Mouse (Mus musculus) neural tube, embryonic 10.5 days (tissue): ENCODE measurements around the gene B630019K06Rik.
"Not testable (repeated sequence)": the region's sequence is repeated elsewhere in the genome, so short reads cannot be mapped to it uniquely, and the experiment has no call there.

Experiments
- DNase-seq: peaks from one replicate; pipeline ENCODE4 v3.0.0-alpha.2; 2017; ENCODE audit warnings: low spot score; ENCODE audit errors: extremely low spot score

The B630019K06Rik gene

DNA sequence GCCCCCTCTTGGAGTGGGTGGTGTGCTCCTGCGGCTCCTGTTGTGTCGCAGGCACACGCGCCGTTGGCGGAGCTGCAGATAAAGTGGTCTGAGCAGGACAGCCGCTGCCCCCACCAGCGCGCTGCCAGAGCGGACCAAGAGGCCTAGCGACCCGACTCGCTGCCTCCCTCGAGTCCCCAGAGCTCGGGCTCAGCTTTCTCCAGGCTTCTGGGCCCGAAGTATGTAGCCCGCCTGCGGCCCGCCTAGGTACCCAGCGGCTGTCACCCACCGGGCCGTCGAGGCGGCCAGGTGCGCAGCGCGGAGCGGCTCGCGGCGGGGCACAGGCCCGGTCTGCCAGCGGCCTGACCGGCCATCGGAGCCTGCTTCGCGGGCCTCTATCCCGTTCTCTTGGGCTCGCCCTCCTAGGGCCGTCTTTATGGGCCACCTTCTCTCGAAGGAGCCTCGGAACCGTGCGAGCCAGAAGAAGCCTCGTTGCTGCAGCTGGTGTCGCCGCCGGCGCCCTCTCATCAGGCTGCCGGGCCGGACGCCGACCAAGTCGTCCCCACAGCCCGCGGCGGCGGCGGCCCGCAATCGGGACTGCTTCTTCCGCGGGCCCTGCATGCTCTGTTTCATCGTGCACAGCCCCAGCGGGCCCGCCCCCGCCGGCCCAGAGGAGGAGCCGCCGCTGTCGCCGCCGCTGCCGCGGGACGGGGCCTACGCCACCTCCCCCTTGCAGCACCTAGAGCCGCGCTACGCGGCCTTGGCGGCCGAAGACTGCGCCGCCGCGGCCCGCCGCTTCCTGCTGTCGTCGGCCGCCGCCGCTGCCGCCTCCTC, at the start of gene B630019K06Rik:
Gene B630019K06Rik (plus strand): TSS at position 40 of the 813 bp plus-strand sequence.
- peak; percentile 49 for DNase-seq

GRCm38 (mm10) chrX:8843694-8844093, 48.5 kb upstream of the B630019K06Rik start, which contains the start of gene Gm6592:
Gene Gm6592 (plus strand): TSS chrX:8843994.
- no peak for DNase-seq

- no peak for DNase-seq
Measured at GRCm38 (mm10) chrX:8852486-8852885, 39.7 kb upstream of the B630019K06Rik start.

DNA sequence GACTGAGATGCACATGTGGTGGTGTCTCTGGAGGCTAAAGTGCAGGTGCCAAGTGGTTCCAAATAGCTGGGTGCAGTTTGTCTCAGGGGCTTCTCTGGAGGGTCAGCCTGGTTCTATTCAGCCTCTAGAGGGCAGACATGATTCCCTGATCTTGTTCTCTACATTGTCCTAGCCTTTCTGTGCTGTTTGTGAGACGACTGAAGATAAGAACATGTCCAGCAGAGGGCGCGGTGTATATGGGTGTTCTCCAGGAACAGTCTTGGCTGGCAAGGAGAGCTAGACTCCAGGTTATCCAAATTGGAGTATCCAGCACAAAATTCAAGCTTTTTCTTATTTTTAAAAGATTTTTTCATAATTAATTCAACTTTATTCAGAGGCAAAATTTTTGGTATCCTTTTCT, 27.9 kb upstream of the B630019K06Rik start:
- DNase-seq, result peak; percentile 48

GRCm38 (mm10) chrX:8873953-8874352, 18.2 kb upstream of the B630019K06Rik start, which contains the start of gene Gm5751:
Gene Gm5751 (plus strand): TSS chrX:8874253.
- DNase-seq, result not testable (repeated sequence)

DNA sequence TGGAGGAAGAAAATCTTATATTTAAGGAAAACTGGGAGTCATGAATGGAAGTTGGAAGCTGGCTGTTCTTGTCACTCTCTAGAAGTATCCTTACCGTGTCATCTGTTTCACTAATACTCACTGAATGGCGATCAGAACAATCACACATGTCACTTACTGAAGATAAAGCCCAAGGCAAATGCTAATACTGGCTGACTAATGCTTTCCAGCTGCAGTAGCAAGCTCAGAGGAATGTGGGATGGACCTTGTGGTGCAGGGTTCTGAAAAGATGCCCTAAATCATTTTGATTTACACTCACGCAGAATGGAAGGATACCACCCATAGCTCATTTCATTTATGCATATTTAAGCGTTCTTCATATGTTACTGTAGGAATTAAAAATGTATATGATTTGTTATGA, 7.8 kb upstream of the B630019K06Rik start:
- no peak for DNase-seq

- DNase-seq, result no peak
Measured at GRCm38 (mm10) chrX:8891975-8892342, 223 bp upstream of the B630019K06Rik start.

DNA sequence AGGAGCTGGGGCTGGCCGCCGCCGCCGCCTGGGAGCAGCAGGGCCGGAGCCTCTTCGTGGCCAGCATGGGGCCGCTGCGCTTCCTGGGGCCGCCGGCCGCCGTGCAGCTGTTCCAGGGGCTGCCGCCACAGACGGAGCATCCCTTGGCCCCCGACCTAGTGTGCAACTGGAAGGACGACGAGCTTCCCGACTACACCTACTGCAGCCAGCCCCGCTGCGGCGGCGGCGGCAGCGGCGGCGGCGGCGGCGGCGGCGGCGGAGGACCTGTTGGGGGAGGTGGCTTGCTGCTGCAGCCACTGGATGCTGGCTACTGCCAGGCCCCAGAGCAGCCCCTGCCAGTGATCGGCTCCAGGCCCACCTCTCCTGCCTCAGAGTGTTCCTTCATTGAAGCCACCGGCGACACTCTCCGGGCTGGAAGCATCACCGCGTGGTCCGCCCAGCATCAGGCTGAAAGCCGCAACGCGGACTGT, 1.0 kb downstream of the B630019K06Rik start:
- no peak for DNase-seq

DNA sequence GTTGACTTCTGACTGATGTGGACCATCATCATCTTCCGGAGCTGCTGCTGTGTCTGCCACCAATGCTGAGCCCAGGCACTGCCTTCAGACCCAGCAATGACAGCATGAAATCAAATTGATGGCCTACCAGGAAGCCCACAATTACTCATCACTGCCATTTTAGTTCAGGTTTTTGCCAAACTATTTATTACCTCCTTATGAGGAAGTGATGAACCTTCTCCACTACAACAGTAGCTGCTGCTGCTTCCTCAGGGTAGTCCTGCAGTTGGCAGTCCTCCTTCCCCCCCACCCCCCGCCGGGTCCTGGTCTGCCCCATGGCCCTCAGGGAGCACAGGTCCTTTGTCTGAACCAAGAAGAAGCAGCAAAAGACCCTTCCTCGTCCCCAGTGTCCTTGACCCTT, 8.6 kb downstream of the B630019K06Rik start:
- no peak for DNase-seq

DNA sequence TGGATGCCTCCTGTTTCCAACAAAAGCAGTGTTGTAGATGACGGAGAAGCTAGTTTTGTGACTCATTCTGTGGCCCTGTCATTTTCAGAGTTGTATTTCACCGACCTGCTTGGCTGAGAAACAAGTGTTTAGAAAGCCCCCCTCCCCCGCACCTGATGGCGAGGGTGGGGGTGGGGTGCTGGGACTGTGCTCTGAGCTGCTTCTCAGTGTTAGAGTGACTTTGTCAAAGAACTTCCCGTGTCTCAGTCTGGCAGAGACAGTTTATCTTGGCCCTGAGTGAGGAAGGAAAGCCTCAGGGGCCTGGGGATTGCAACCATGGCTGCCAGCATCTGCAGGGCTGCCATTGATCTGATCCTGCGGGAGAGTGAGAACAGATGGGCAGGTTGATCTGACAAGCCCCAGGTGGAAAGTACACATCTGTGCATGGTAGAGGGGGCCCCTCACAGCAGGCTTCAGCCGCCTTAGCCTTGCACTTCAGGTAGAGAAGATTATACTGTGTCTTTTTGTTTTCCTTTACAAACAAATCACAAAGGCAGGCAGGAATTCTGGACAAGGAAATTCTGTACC, 9.8 kb downstream of the B630019K06Rik start:
- no peak for DNase-seq

DNA sequence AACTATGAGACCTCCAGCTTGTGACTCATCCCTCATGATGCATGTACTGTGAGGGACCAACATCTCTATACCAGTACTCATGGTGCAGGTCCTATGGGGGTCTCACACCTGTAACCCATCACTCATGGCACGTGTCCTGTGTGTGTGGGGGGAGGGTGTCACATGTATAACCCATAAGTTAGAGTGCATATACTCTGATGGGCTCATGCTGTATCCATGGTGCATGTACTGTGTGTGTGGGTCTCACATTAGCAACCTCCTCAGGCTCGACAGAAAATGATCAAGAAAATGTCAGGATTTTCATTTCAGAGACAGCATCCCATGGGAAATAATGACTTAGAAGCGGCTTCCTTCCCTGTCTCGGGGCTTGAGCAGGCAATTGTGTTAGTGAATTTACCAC, 28.9 kb downstream of the B630019K06Rik start:
- DNase-seq, result no peak

GRCm38 (mm10) chrX:8921813-8922607, 29.8 kb downstream of the B630019K06Rik start:
- DNase-seq, result no peak

- no peak for DNase-seq
Measured at GRCm38 (mm10) chrX:8927308-8927707, 35.1 kb downstream of the B630019K06Rik start.

- DNase-seq, result no peak
Measured at GRCm38 (mm10) chrX:8944041-8944440, 51.9 kb downstream of the B630019K06Rik start.
